Mouse (Mus musculus) midbrain, embryonic 14.5 days (tissue): ENCODE results near the gene Sbno2. TPM values are rescaled to one million over a fixed set of nuclear protein-coding genes. Genes with fewer than 3 reads are reported as not detected.

Experiments
- ATAC-seq: fragments of 200-750 bp; cut with Nextera tagmentation; 2 replicates; pipeline ENCODE4 v1.8.0; 2017; ENCODE audit warnings: moderate number of reproducible peaks, moderate library complexity; ENCODE audit not compliant: low FRiP score, low TSS enrichment
- DNase-seq: peaks from one replicate; pipeline ENCODE4 v3.0.0-alpha.2; 2015
- H3K27ac ChIP-seq: fragments of 300-500 bp; sonication (generic); replicated peaks from 2 replicates; pipeline ENCODE4 v1.5.1; 2014; ENCODE audit warnings: mild to moderate bottlenecking, low read depth, low read length, moderate library complexity
- H3K27me3 ChIP-seq: fragments of 300-500 bp; sonication (generic); 2 replicates; pipeline ENCODE4 v1.6.1; 2014; ENCODE audit warnings: low read length, control low read depth, mixed read lengths; ENCODE audit not compliant: control insufficient read depth, insufficient read depth
- H3K36me3 ChIP-seq: fragments of 300-500 bp; sonication (generic); 2 replicates; pipeline ENCODE4 v1.6.1; 2014; ENCODE audit warnings: low read length, control low read depth; ENCODE audit not compliant: control insufficient read depth, insufficient read depth
- H3K4me1 ChIP-seq: fragments of 300-500 bp; sonication (generic); 2 replicates; pipeline ENCODE4 v1.6.1; 2014; ENCODE audit warnings: mild to moderate bottlenecking, antibody characterized with exemption, low read length, control low read depth; ENCODE audit not compliant: control insufficient read depth, insufficient read depth
- H3K4me2 ChIP-seq: fragments of 300-500 bp; sonication (generic); 2 replicates; pipeline ENCODE4 v1.6.1; 2014; ENCODE audit warnings: mild to moderate bottlenecking, low read length, moderate library complexity
- H3K4me3 ChIP-seq: fragments of 300-500 bp; sonication (generic); replicated peaks from 2 replicates; pipeline ENCODE4 v1.5.1; 2014; ENCODE audit warnings: low read depth, low read length
- H3K9ac ChIP-seq: fragments of 300-500 bp; sonication (generic); replicated peaks from 2 replicates; pipeline ENCODE4 v1.6.1; 2014; ENCODE audit warnings: mild to moderate bottlenecking, low read length, moderate library complexity
- H3K9me3 ChIP-seq: fragments of 300-500 bp; sonication (generic); 2 replicates; pipeline ENCODE4 v1.6.1; 2016; ENCODE audit warnings: low read length, control low read depth, mixed read lengths; ENCODE audit not compliant: control insufficient read depth
- WGBS: fragments of 180-500 bp; shearing (Covaris S2); extraction: QIAGEN DNeasy Blood & Tissue Kit; methylation state at CpG from one replicate; pipeline ENCODE4 v1.1.7; 2014; 5-methylcytosine and 5-hydroxymethylcytosine counted together
- polyA plus RNA-seq: library from polyadenylated mRNA; unstranded; fragments of >200 nt; fragmentation: Nextera tagmentation; extraction: Ambion mirVana; gene quantifications from 2 replicates; pipeline ENCODE4 v1.2.1, GENCODE M21; 2014

Gene Sbno2
- polyA plus RNA-seq, 1 experiment from 2014 or later = 13.2 TPM

DNA sequence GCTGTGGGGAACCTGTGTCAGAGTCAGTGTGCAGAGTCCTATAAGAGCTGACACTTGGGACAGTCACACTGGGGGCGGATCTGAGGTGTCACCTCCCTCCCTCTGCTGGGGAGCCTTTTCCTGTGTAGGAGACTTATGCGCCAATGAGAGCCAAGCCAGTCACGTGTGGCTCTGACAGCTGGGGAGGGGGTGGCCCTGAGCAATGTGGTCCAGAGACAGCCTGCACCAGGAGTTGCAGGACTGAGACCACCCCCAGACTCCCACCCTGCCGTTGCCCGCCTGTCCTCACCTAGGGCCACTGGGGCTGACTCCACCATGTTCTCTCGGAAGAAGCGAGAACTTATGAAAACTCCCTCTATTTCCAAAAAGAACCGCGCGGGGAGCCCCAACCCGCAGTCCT is 88.9 kb downstream of the Sbno2 start, which contains the start of gene Arhgap45:
Gene Arhgap45 (plus strand): TSS at position 143 of the 400 bp plus-strand sequence.
- Histone ChIP-seq H3K9ac (no peak within 1 kb of the TSS), H3K4me3 (no peak within 1 kb of the TSS), H3K27ac (no peak within 1 kb of the TSS), H3K4me1 (0 out of 2 replicates have a peak, but pooled peaks cover 2% of the 10 kb centered on the region), H3K27me3 (peaks cover 40% of the 10 kb centered on the region), H3K4me2 (no peak within 1 kb of the TSS), H3K9me3 (0 out of 2 replicates have a peak, but pooled peaks cover under 1% of the 10 kb centered on the region), H3K36me3 (peaks cover 1% of the 10 kb centered on the region; the same call in 1 of the 2 replicates)
- WGBS = 69% methylated on average over 11 of the region's 11 CpGs
- ATAC-seq = no peak
- DNase-seq = no peak

DNA sequence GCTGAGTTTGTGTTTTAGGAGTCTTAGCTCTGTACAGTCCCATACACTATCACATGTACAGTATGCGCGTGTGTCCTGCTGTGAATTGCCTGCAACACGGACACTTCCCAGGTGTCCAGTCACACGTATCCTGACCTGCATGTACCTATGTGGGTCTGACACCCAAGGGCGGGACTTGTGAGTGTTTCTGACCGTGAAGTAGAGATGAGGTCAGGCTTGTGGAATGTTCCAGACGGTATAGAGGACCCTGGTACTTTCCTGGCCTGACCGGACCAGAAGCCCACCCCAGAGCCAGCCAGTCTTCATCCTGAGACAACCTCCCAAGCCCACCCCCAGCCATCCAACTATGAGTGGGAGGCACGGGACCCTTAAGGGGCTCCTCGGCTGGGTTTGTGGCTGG is 89.8 kb downstream of the Sbno2 start:
- Histone ChIP-seq H3K36me3 (peaks cover 9% of the 10 kb centered on the region; the same call in 1 of the 2 replicates), H3K4me1 (0 out of 2 replicates have a peak, but pooled peaks cover 2% of the 10 kb centered on the region), H3K4me3 (no peak overlapping the region), H3K4me2 (no peak overlapping the region), H3K9ac (no peak overlapping the region), H3K27ac (no peak overlapping the region), H3K9me3 (peaks cover 10% of the 10 kb centered on the region), H3K27me3 (peaks cover 40% of the 10 kb centered on the region)
- 84% methylated on average over 10 of the region's 10 CpGs for WGBS
- ATAC-seq (no peak), DNase-seq (no peak)

DNA sequence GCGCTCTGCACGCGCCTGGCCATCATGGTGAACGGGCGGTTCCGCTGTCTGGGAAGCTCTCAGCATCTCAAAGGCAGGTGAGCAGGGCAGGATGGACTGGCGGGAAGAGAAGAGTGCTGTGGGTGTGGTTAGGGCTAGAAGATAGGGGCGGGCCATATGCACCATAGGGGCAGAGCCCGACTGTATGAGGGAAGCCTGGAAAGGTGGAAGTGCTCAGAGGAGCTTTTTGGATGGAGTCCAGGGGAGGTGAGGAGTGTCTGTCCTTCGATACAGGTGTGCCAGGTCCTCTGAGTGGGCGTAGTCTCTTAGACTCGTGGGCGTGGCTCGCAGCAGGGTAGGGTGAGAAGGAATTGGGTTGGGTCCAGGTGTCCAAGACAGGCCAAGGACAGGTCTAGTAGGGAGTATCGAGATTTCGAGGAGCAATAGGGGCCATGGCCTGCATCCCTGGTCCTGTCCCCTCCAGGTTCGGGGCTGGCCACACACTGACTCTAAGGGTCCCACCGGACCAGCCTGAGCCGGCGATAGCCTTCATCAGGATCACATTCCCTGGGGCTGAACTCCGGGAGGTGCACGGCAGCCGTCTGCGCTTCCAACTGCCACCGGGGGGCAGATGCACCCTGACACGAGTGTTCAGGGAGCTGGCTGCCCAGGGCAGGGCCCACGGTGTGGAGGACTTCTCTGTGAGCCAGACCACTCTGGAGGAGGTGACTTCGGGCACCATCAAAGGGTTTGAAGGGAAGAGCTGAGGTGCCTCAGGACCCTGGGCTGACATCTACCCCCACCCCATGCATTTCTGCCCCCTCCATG is 90.7 kb downstream of the Sbno2 start:
- Histone ChIP-seq H3K27me3 (peaks cover 38% of the 10 kb centered on the region), H3K9ac (no peak overlapping the region), H3K27ac (no peak overlapping the region), H3K4me2 (no peak overlapping the region), H3K4me3 (no peak overlapping the region), H3K36me3 (peaks cover 11% of the 10 kb centered on the region), H3K4me1 (0 out of 2 replicates have a peak, but pooled peaks cover 2% of the 10 kb centered on the region), H3K9me3 (peaks cover 19% of the 10 kb centered on the region)
- 21% methylated on average over 28 of the region's 28 CpGs for WGBS
- DNase-seq = no peak
- no peak for ATAC-seq

DNA sequence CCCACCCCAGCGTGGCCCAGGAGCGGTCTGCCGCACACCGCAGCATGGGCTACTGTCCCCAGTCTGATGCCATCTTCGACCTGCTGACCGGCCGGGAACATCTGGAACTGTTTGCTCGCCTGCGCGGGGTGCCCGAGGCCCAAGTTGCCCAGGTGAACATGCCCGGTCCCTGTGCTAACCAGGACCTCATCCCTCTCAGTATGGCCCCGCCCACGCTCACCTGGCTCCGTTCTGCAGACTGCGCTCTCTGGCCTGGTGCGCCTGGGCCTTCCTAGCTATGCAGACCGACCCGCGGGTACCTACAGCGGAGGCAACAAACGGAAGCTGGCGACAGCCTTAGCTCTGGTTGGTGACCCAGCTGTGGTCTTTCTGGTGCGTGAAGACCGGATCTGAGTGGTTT is 91.8 kb downstream of the Sbno2 start:
- peaks cover 30% of the 10 kb centered on the region for H3K27me3 ChIP-seq
- no peak for ATAC-seq
- WGBS = 32% methylated on average over 25 of the region's 25 CpGs

DNA sequence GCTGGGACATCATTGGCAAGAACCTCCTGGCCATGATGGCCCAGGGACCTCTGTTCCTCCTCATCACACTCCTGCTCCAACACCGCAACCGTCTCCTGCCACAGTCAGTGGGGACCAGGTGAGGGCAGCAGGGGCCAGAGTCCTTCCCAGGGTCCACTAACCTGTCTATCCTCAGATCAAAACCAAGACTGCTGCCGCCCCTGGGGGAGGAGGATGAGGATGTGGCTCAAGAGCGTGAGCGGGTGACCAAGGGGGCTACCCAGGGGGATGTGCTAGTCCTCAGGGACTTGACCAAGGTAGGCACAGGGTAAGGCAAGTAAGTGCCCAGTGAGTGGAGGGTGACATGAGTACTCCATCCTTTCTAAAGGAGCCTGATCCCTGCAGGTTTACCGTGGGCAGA is 93.6 kb downstream of the Sbno2 start:
- Histone ChIP-seq H3K4me1 (no peaks in the 10 kb centered on the region), H3K4me2 (no peak overlapping the region), H3K27ac (no peak overlapping the region), H3K9ac (no peak overlapping the region), H3K4me3 (no peak overlapping the region), H3K9me3 (peaks cover 20% of the 10 kb centered on the region), H3K36me3 (peaks cover 21% of the 10 kb centered on the region), H3K27me3 (peaks cover 30% of the 10 kb centered on the region)
- no peak for DNase-seq
- 86% methylated on average over 6 of the region's 6 CpGs for WGBS
- ATAC-seq = no peak

More for the DNA sequence above, 91.8 kb downstream of the Sbno2 start:
- Histone ChIP-seq H3K4me3 (no peak overlapping the region), H3K27ac (no peak overlapping the region), H3K9ac (no peak overlapping the region), H3K4me1 (no peaks in the 10 kb centered on the region), H3K9me3 (peaks cover 20% of the 10 kb centered on the region), H3K4me2 (no peak overlapping the region), H3K36me3 (peaks cover 18% of the 10 kb centered on the region)
- DNase-seq = no peak

Other genes with a start within 250 kb of the Sbno2 start
- 14.9 and 16.7 TPM in 2 replicates for gene Prtn3, start 231.1 kb downstream of the Sbno2 start, polyA plus RNA-seq
- 342 and 375 TPM in 2 replicates for gene Plppr3, start 230.9 kb downstream of the Sbno2 start, polyA plus RNA-seq
- not detected in 2 replicates for gene Elane, start 219.3 kb downstream of the Sbno2 start, polyA plus RNA-seq
- gene Cfd, start 214.7 kb downstream of the Sbno2 start, polyA plus RNA-seq = not detected in 2 replicates
- 57.2 and 58.8 TPM in 2 replicates for gene Med16, start 196.6 kb downstream of the Sbno2 start, polyA plus RNA-seq
- gene Gm26602, start 194.7 kb downstream of the Sbno2 start, polyA plus RNA-seq = 3.5 and 8.6 TPM in 2 replicates
- gene Kiss1r, start 188.6 kb downstream of the Sbno2 start, polyA plus RNA-seq = 2.4 and 2.9 TPM in 2 replicates
- 220 and 229 TPM in 2 replicates for gene R3hdm4, start 184.4 kb downstream of the Sbno2 start, polyA plus RNA-seq
- gene Arid3a, start 178.5 kb downstream of the Sbno2 start, polyA plus RNA-seq = 2.4 and 4.0 TPM in 2 replicates
- gene Wdr18, start 145.4 kb downstream of the Sbno2 start, polyA plus RNA-seq = 89.6 and 117 TPM in 2 replicates
- 0.39 and 0.53 TPM in 2 replicates for gene Grin3b, start 134.9 kb downstream of the Sbno2 start, polyA plus RNA-seq
- 20.7 and 28.4 TPM in 2 replicates for gene Tmem259, start 121.2 kb downstream of the Sbno2 start, polyA plus RNA-seq
- 10.9 and 35.0 TPM in 2 replicates for gene Cnn2, start 117.0 kb downstream of the Sbno2 start, polyA plus RNA-seq
- 3.7 and 4.1 TPM in 2 replicates for gene Abca7, start 109.1 kb downstream of the Sbno2 start, polyA plus RNA-seq
- gene Arhgap45, start 88.9 kb downstream of the Sbno2 start, polyA plus RNA-seq = 0.39 and 1.4 TPM in 2 replicates
- 157 and 167 TPM in 2 replicates for gene Polr2e, start 65.8 kb downstream of the Sbno2 start, polyA plus RNA-seq
- gene Gpx4, start 58.4 kb downstream of the Sbno2 start, polyA plus RNA-seq = 508 and 543 TPM in 2 replicates
- 26.5 and 38.7 TPM in 2 replicates for gene Stk11, start 10.2 kb upstream of the Sbno2 start, polyA plus RNA-seq
- gene Atp5d, start 33.1 kb upstream of the Sbno2 start, polyA plus RNA-seq = 407 and 480 TPM in 2 replicates
- 78.9 and 101 TPM in 2 replicates for gene Cbarp, start 35.3 kb upstream of the Sbno2 start, polyA plus RNA-seq
- gene Midn, start 42.7 kb upstream of the Sbno2 start, polyA plus RNA-seq = 62.6 and 65.6 TPM in 2 replicates
- 295 and 421 TPM in 2 replicates for gene Cirbp, start 60.4 kb upstream of the Sbno2 start, polyA plus RNA-seq
- 5.7 and 9.9 TPM in 2 replicates for gene 1600002K03Rik, start 67.4 kb upstream of the Sbno2 start, polyA plus RNA-seq
- gene Efna2, start 73.9 kb upstream of the Sbno2 start, polyA plus RNA-seq = 41.9 and 50.1 TPM in 2 replicates
- gene Mum1, start 120.9 kb upstream of the Sbno2 start, polyA plus RNA-seq = 51.5 and 65.4 TPM in 2 replicates
- gene Ndufs7, start 143.6 kb upstream of the Sbno2 start, polyA plus RNA-seq = 274 and 323 TPM in 2 replicates
- gene Gamt, start 155.4 kb upstream of the Sbno2 start, polyA plus RNA-seq = 15.1 and 16.7 TPM in 2 replicates
- gene Dazap1, start 155.9 kb upstream of the Sbno2 start, polyA plus RNA-seq = 42.5 and 49.3 TPM in 2 replicates
- gene Rps15, start 186.9 kb upstream of the Sbno2 start, polyA plus RNA-seq = 622 and 707 TPM in 2 replicates
- gene Apc2, start 190.4 kb upstream of the Sbno2 start, polyA plus RNA-seq = 241 and 259 TPM in 2 replicates
- 20.4 and 21.6 TPM in 2 replicates for gene 2310011J03Rik, start 215.0 kb upstream of the Sbno2 start, polyA plus RNA-seq
- gene Pcsk4, start 223.9 kb upstream of the Sbno2 start, polyA plus RNA-seq = 2.5 and 3.5 TPM in 2 replicates
- gene Reep6, start 224.4 kb upstream of the Sbno2 start, polyA plus RNA-seq = 5.3 and 7.3 TPM in 2 replicates
- gene Adamtsl5, start 242.8 kb upstream of the Sbno2 start, polyA plus RNA-seq = 0.26 TPM in 1 of 2 replicates, not detected in the other